Mouse (Mus musculus) c-Kit-positive CD71-positive TER-119-negative erythroid progenitor cells, embryonic 14.5 days (primary cell): ENCODE measurements around the gene Ntn5.

Experiments
- DNase-seq: peaks from one replicate; pipeline ENCODE4 v3.0.0-alpha.2; 2013; ENCODE audit warnings: low read depth

Ntn5 gene

DNA sequence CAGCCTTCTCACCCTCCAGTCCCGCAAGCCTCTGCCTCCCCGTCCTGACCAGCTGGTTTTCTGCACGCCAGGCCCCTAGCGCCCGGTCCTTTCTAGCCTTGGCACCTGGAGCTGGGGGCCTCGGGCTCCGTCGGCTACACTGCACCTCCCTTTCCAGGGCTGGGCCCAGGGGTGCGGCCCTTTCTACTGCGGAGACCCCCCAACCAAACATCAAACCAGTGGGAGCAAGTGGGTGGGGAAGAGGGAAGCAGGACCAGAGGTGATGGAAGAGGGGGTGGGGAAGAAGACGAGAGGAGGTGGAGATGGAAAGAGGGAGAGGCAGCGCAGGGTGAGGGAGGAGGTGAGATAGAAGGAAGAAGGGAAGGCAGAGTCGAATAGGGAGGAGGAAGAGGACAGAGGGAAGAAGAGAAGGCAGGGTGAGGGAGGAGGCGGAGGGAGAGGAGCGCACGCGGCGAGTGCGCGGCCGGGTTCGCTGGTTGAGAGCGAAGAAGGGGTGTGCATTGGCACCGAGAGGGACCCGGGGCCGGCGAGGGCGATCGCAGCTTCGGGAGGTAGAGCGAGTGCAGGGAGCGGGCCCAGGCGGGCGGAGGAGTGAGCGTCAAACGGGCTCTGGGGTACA, 15.8 kb downstream of the Ntn5 start, which contains the start of gene Car11:
TSS of gene Car11 (plus strand) at position 321 of the 619 bp plus-strand sequence.
- DNase-seq: no peak

DNA sequence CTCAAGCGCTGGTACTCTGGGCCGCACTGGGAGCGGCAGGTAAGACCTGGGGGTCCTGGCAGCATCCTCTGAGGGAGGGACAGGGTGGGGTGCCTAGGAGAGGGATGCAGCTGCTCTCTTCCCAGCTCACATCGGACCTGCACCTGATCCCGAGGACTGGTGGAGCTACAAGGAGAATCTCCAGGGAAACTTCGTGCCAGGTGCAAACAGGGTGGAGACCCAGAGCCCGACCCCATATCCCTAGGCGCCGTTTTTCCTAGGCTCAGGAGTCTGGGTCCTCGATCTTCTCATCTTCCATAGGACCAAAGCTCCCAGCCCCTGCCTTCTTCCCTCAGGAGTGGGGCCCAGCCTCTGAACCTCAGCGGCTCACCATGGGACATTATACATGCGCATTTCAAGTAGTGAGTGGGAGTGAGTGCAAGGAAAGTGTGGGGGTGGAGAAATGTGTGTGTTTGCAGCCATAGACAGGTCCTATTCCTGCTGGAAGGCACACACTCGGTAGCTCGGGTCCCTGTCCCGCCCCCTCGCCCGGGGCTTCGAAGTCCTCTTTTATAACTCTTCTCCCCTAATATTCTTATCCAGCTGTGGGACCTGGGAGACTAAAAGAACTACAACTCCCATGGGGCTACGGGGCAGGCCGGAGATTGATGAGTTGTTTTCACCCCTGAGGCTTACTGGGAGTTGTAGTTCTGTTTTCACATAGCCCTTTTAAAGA, 16.6 kb downstream of the Ntn5 start:
- no peak for DNase-seq

GRCm38 (mm10) chr7:45701072-45701471, 17.2 kb downstream of the Ntn5 start:
- no peak for DNase-seq

- DNase-seq: no peak
Observed at GRCm38 (mm10) chr7:45701607-45702006, 17.8 kb downstream of the Ntn5 start.

- no peak for DNase-seq
Observed at GRCm38 (mm10) chr7:45702316-45702715, 18.5 kb downstream of the Ntn5 start.

DNA sequence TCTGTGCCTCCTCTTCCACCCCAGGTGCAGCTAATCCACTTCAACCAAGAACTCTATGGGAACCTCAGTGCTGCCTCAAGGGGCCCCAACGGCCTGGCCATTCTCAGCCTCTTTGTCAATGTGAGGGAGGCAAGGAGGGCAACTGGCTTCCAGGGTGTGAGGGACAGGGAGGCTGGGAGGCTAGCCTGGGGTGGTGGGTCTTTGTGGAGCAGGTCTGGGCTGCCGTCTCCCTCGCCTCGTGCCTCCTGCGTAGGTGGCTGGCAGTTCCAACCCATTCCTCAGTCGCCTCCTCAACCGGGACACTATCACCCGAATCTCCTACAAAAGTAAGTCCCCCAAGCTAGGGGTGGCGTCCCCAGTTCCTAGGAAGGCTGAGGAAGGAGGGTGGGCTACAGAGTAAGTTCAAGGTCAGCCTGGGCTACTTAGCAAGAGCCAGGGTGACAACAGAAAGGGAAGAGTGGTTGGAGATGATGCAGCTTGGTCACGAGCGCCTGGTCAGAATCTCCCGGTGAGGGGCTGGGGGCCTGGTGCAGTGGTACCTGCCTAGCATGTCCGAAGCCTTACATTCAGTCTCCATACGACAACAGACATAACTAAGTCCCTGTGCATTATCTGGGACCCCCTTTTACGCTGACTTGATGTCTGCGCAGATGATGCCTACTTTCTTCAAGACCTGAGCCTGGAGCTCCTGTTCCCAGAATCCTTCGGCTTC, 19.1 kb downstream of the Ntn5 start:
- DNase-seq: no peak

- no peak for DNase-seq
Observed at GRCm38 (mm10) chr7:45703521-45704033, 19.8 kb downstream of the Ntn5 start.

DNA sequence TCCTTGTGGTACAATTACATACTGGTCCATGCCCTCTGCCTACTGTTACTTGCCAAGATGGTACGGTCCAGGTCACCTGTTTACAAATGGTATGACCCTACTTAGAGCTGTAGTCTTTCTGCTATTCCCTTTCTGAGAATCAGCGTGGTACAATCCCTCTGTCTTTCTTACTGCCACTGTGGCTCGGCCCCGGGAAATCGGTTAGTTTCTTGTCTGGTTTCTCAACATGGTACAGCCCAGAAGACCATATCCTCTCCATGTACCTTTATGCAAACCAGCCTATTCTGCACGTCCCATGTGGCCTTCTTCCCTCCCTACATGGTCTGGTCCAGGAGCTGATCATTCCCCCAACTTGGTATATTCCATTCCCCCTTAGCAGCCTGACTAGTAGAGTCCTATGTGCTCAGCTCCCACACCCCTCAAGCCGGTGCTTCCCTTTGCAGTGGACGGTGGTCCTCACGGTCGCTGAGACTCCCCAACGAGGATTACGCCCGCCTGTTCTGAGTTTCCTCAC, 20.3 kb downstream of the Ntn5 start:
- peak; percentile 80 for DNase-seq

GRCm38 (mm10) chr7:45704730-45705442, 21.1 kb downstream of the Ntn5 start, which contains the start of gene Dbp:
Gene Dbp (plus strand): TSS chr7:45705088.
- peak; percentile 96 for DNase-seq

GRCm38 (mm10) chr7:45705443-45705864, 21.6 kb downstream of the Ntn5 start:
- DNase-seq: no peak

DNA sequence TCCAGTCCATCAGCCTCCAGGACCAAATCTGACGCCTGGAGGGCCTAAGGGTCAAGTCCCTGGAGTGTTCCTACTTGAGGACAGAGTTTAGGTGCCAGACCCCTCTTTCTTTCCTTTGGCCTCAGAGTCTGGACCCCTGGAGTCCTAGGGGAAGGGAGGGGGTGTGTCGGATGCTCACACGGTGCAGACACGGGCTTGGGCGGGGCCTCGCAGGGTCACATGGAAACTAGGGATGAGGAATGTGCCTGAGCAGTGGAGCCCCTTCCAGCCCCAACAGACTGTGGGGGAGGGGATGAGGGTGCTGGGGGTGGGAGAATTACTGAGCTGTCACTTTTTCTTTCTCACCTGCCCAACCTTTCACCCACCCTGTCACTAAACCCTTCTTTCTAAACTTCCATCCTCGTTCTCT, 22.1 kb downstream of the Ntn5 start:
- no peak for DNase-seq

DNA sequence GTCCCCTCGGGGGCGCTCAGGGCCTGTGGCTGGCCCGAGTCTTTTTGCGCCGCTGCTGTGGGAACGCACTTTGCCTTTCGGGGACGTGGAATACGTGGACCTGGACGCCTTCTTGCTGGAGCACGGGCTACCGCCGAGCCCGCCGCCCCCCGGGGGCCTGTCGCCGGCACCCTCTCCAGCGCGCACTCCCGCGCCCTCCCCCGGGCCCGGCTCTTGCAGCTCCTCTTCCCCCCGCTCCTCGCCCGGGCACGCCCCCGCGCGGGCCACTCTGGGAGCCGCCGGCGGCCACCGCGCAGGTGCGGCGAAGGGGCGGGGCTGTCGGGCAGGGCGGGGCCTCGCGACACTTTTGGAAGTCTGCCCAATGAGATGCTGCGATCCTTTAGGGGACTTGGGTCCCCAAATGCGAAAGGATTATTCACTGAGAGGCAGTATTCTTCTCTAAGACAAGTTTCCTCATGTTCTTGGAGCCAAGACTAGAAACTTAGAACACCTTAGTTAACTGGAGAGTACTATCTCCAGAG, 23.0 kb downstream of the Ntn5 start:
- peak; percentile 74 for DNase-seq

- DNase-seq: peak; percentile 79
Observed at GRCm38 (mm10) chr7:45707375-45707967, 23.6 kb downstream of the Ntn5 start.

DNA sequence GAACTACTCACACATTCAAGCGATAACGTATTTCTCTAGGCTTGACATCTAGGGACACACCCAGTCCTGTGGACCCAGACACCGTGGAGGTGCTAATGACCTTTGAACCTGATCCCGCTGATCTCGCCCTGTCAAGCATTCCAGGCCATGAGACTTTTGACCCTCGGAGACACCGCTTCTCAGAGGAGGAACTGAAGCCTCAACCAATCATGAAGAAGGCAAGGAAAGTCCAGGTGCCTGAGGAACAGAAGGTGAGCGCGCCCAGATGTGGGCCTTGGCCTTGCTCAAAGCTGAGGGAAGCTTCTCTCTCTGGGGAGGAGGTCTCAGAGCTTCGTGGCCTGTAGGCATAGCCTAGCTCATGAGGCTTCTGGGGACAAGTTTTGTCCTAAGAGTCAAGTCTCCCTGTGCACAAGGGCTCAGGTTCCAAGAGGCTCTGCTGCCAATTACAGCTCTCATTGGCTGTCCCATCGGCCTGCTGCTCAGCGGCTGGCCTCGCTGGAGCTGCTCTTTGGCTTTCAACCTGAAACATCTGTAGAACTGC, 24.5 kb downstream of the Ntn5 start:
- DNase-seq: no peak

- DNase-seq: no peak
Observed at GRCm38 (mm10) chr7:45709036-45709435, 25.2 kb downstream of the Ntn5 start.

GRCm38 (mm10) chr7:45709677-45710355, 26.0 kb downstream of the Ntn5 start:
- DNase-seq: no peak

DNA sequence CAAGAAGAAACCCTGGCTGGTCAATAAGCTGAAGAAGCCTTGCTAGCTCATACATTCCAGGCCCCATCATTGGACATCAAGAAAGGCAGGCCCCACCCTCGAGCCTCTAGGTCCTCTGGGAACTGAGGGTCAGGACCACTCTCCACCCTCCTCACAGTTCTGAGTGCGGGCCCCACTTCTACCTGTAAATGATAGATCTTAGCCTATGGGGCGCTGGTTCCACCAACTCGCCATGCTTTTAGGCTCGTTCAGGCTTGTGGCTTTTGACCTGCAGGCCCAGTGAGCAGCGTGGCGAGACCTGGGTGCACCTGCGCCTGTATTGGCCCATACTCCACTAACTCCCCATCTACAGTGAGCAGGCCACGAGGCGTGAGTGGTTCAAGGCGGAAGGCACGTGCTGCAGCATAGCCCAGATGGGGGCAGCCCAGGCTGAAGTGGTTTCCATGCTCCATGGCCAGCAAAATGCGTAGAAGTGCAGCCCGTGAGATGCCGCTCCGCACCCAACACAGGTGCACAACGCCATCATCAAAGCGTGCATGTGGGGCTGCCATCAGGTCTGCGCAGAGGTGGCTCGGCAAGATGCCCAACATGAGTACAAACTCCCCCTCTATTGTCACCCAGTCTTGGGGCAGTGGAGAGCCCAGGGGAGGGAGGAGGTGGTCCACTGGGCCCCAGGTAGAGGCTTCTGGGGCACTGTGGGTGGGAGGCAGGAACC, 26.8 kb downstream of the Ntn5 start:
- no peak for DNase-seq

DNA sequence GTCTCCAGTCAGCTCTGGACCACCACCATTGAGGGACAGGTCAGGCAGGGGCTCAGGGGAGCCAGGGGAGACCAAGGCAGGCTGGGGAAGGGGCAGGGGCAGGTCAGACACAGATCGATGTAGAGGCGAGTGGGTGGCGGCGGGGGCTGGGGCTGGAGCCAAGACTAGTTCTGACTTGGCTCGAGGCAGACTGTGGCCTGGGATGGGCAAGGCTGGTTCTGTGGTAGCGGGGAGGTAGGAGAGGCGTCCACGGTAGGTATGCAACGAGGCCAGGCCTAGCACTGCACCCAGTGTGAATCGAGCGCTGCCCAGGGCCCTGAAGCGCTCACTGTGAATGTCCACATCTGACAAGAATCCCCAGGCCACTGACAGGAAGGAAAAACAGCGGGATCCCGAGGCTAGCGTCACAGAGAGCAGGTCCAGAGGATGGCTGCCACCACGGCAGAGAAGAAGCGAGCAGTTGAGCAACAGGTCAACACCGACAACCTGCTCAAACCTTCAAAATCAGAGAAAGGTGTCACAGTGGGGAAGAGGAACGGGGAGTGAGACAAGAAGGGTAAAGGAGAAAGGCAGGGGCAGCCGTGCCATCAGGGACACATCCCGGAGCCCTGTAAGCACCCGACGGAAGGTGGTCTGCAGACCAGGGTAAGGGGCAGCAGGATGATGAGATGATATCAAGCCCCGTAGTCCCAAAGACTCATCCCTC, 27.6 kb downstream of the Ntn5 start:
- DNase-seq: no peak
